Mouse (Mus musculus) heart, adult 18-20 months (tissue): ENCODE data around the gene Zmym5. TPM values are rescaled to one million over a fixed set of nuclear protein-coding genes. Genes with fewer than 3 reads are reported as not detected.
"Not testable (repeated sequence)": the region's sequence is repeated elsewhere in the genome, so short reads cannot be mapped to it uniquely, and the experiment has no call there.

ENCODE experiments used
- DNase-seq, 2 experiments: peaks; one replicate each; pipeline ENCODE4 v3.0.0; 2021 to 2022; ENCODE audit warnings: mixed read lengths in 1 of 2
- long read RNA-seq, 2 experiments: library from polyadenylated mRNA; stranded (forward); transcript quantifications; one replicate each; pipeline ENCODE4 v2.0.0; 2021
- total RNA-seq, 2 experiments: library from RNA; stranded (reverse); gene quantifications; 2 replicates each; pipeline ENCODE4 v1.2.3; 2021

Gene Zmym5
- 10 to 100 TPM; 19.0 to 21.6 TPM for total RNA-seq
- long read RNA-seq, experiment 1, full-length matches to known transcripts, result 2 of 8 reads
- long read RNA-seq, experiment 1, partial matches to known transcripts, result 1 of 8 reads
- long read RNA-seq, experiment 1, other reads (novel, unspliced or antisense), result 5 of 8 reads
- long read RNA-seq, experiment 2, partial matches to known transcripts, result 0 of 2 reads
- long read RNA-seq, experiment 2, other reads (novel, unspliced or antisense), result 2 of 2 reads

GRCm38 (mm10) chr14:56811701-56812339 lies at the start of gene Zmym5:
Gene Zmym5 (minus strand): TSS chr14:56811716.
- peak; percentile 90 to 92 for DNase-seq

GRCm38 (mm10) chr14:56849681-56850080 lies 38.2 kb upstream of the Zmym5 start:
- no peak for DNase-seq

- no peak for DNase-seq
These were observed 36.8 kb upstream of the Zmym5 start for GRCm38 (mm10) chr14:56848322-56848721.

GRCm38 (mm10) chr14:56844507-56844906 lies 33.0 kb upstream of the Zmym5 start:
- DNase-seq, result no peak

- no peak for DNase-seq
These were observed 32.5 kb upstream of the Zmym5 start for GRCm38 (mm10) chr14:56844033-56844432.

GRCm38 (mm10) chr14:56834576-56834975 lies 23.1 kb upstream of the Zmym5 start:
- DNase-seq, result not testable (repeated sequence)

GRCm38 (mm10) chr14:56833211-56833610 lies 21.7 kb upstream of the Zmym5 start:
- DNase-seq, result peak; percentile 66 to 72

GRCm38 (mm10) chr14:56832563-56833113 lies 21.1 kb upstream of the Zmym5 start:
- DNase-seq, result no peak

- DNase-seq, result no peak
These were observed 20.6 kb upstream of the Zmym5 start for GRCm38 (mm10) chr14:56832147-56832546.

GRCm38 (mm10) chr14:56830491-56831045 lies 19.1 kb upstream of the Zmym5 start:
- no peak for DNase-seq

- DNase-seq, result no peak
These were observed 13.0 kb upstream of the Zmym5 start for GRCm38 (mm10) chr14:56824562-56824961.

GRCm38 (mm10) chr14:56817616-56818015 lies 6.1 kb upstream of the Zmym5 start:
- no peak for DNase-seq

GRCm38 (mm10) chr14:56817131-56817530 lies 5.6 kb upstream of the Zmym5 start:
- DNase-seq, result no peak

- DNase-seq, result no peak
These were observed 5.0 kb upstream of the Zmym5 start for GRCm38 (mm10) chr14:56816541-56816940.

GRCm38 (mm10) chr14:56812520-56813036 lies 1.1 kb upstream of the Zmym5 start:
- DNase-seq, result peak; percentile 86 to 88

GRCm38 (mm10) chr14:56810781-56811690 lies 480 bp downstream of the Zmym5 start:
- peak; percentile 64 to 65 for DNase-seq

- peak; percentile 27 to 60 for DNase-seq
These were observed 18.3 kb downstream of the Zmym5 start for GRCm38 (mm10) chr14:56793243-56793642.

GRCm38 (mm10) chr14:56784575-56784974 lies 26.9 kb downstream of the Zmym5 start:
- no peak for DNase-seq

GRCm38 (mm10) chr14:56778933-56779300 lies 32.6 kb downstream of the Zmym5 start:
- no peak for DNase-seq

- DNase-seq, result peak; percentile 98 to 99
These were observed 33.1 kb downstream of the Zmym5 start, which contains the start of gene Pspc1 for GRCm38 (mm10) chr14:56778200-56778932. Gene Pspc1 (minus strand): TSS chr14:56778316.
